In genomic region chr11:22981984-22982757, GRCm38 (mm10) we compare ENCODE assay signal across 8 mouse cellular contexts. TPM values are rescaled to one million over a fixed set of nuclear protein-coding genes. Genes with fewer than 3 reads are reported as not detected.
DNase-seq lines count a peak whose midpoint lies in the region; ATAC-seq and TF ChIP-seq lines count a peak whose summit lies in the region.

TSS of gene Gm28048 (minus strand) at chr11:22982090.
TSS of gene Commd1 (minus strand) at chr11:22982382.

- peak; percentile 9 for TF ChIP-seq CTCF in ES-Bruce4 (IDR thresholded peaks at IDR 0.05; ENCODE audit: low read depth, low read length)
- peak; percentile 57 for TF ChIP-seq CTCF in lung, adult 2 months (IDR thresholded peaks at IDR 0.05; ENCODE audit: insufficient read depth, low read length)

- intact Hi-C loops in heart, postnatal 14 days (cut with DNase I), result loop anchor here (10.0 kb wide), 3 partner anchors 467 to 583 kb away; partner anchors contain the start of genes Ahsa2 and Tmem17

- WGBS in forebrain, embryonic 13.5 days, result 3% methylated on average over 41 of the region's 42 CpGs
- WGBS in lung, adult 2 months, result 2% methylated on average over 42 of the region's 42 CpGs

- TF ChIP-seq POLR2A in ES-Bruce4 (IDR thresholded peaks at IDR 0.05; ENCODE audit: insufficient read depth, low read length), result no peak
- TF ChIP-seq POLR2A in lung, adult 2 months (IDR thresholded peaks at IDR 0.05; ENCODE audit: borderline replicate concordance, extremely low read depth, low read depth, low read length), result peak; percentile 71; the same call in 1 of the 2 replicates

- TF ChIP-seq EP300 in ES-Bruce4 (IDR thresholded peaks at IDR 0.05; ENCODE audit: insufficient read depth, low read depth, low read length), result 0 out of 2 replicates have a peak, but pooled peaks have one; percentile 18

- no peaks in the 10 kb centered on the region for H3K9me3 ChIP-seq in ES-Bruce4 (replicated peaks; ENCODE audit: control insufficient read depth, insufficient read depth, low read length, poor library complexity, severe bottlenecking)
- H3K9me3 ChIP-seq in forebrain, embryonic 13.5 days (replicated peaks), result no peaks in the 10 kb centered on the region

- peak within 1 kb of the TSS; percentile 58 for H3K27ac ChIP-seq in ES-Bruce4 (ENCODE audit: insufficient read depth, low read length)
- H3K27ac ChIP-seq in forebrain, embryonic 13.5 days, result peak within 1 kb of the TSS; percentile 95

- ATAC-seq in cerebellum, adult (ENCODE audit: insufficient number of reproducible peaks, low FRiP score, low TSS enrichment), result peak; percentile 87
- peak; percentile 95 for ATAC-seq in forebrain, embryonic 13.5 days
- ATAC-seq in neutrophil, adult 5-6 weeks (ENCODE audit: extremely low read depth, insufficient number of reproducible peaks, low FRiP score, poor library complexity, severe bottlenecking), result peak; percentile 91

- peak within 1 kb of the TSS; percentile 84 for H3K4me2 ChIP-seq in forebrain, embryonic 13.5 days

- peak within 1 kb of the TSS; percentile 50 for H3K9ac ChIP-seq in ES-Bruce4 (ENCODE audit: low read depth, poor library complexity, severe bottlenecking)
- H3K9ac ChIP-seq in forebrain, embryonic 13.5 days, result peak within 1 kb of the TSS; percentile 78

- no peaks in the 10 kb centered on the region for H3K4me1 ChIP-seq in ES-Bruce4 (ENCODE audit: control insufficient read depth, insufficient read depth, low read length)
- H3K4me1 ChIP-seq in forebrain, embryonic 13.5 days, result peaks cover 28% of the 10 kb centered on the region
- H3K4me1 ChIP-seq in lung, adult 2 months (ENCODE audit: control insufficient read depth, insufficient read depth, low read length), result peaks cover 3% of the 10 kb centered on the region; the same call in 1 of the 2 replicates

- no peaks in the 10 kb centered on the region for H3K27me3 ChIP-seq in ES-Bruce4 (ENCODE audit: control insufficient read depth, insufficient read depth, low read length, poor library complexity, severe bottlenecking)
- H3K27me3 ChIP-seq in forebrain, embryonic 13.5 days, result no peaks in the 10 kb centered on the region

- H3K36me3 ChIP-seq in ES-Bruce4 (ENCODE audit: control insufficient read depth, insufficient read depth, low read length, poor library complexity, severe bottlenecking), result peaks cover 8% of the 10 kb centered on the region
- peaks cover 16% of the 10 kb centered on the region for H3K36me3 ChIP-seq in forebrain, embryonic 13.5 days (ENCODE audit: poor library complexity, severe bottlenecking)

- peak; percentile 98 to 99 for DNase-seq in heart, postnatal 14 days
- peak; percentile 94 to 98 for DNase-seq in layer of hippocampus, adult 18-20 months (ENCODE audit: low spot score in 2 of 2)
- DNase-seq in lung, adult 2 months, result peak; percentile 97
- peak; percentile 87 to 89 for DNase-seq in thymus, adult 18-20 months

- peak within 1 kb of the TSS; percentile 71 for H3K4me3 ChIP-seq in ES-Bruce4 (ENCODE audit: low read depth, low read length)
- H3K4me3 ChIP-seq in forebrain, embryonic 13.5 days, result peak within 1 kb of the TSS; percentile 61
- peak within 1 kb of the TSS; percentile 93 for H3K4me3 ChIP-seq in lung, adult 2 months (replicated peaks; ENCODE audit: extremely low read depth, low read depth, low read length)

RNA-seq across cellular contexts. Expression of gene Gm28048, which starts in this region (rescaled TPM):
- 23.3 and 33.6 TPM in 2 replicates for polyA plus RNA-seq in ES-Bruce4 (2011; ENCODE audit: insufficient read depth, insufficient read length, low read depth, missing spikeins)
- polyA plus RNA-seq in forebrain, embryonic 13.5 days (2015; fragmentation: Nextera tagmentation; extraction: Ambion mirVana), result 3.1 and 3.4 TPM in 2 replicates
- total RNA-seq in heart, postnatal 14 days (2021), result 1 to 10 TPM; 5.5 to 9.2 TPM
- 1 to 10 TPM; 8.6 to 9.3 TPM for total RNA-seq in layer of hippocampus, adult 18-20 months (2021)
- polyA plus RNA-seq in lung, adult 2 months (2012; rRNA removed), result not detected in 2 replicates
- total RNA-seq in neutrophil, adult 5-6 weeks (2017), result 30.1 and 43.8 TPM in 2 replicates

RNA-seq across cellular contexts. Expression of gene Commd1, which starts in this region (rescaled TPM):
- 104 and 120 TPM in 2 replicates for polyA plus RNA-seq in ES-Bruce4 (2011; ENCODE audit: insufficient read depth, insufficient read length, low read depth, missing spikeins)
- 303 and 328 TPM in 2 replicates for polyA plus RNA-seq in forebrain, embryonic 13.5 days (2015; fragmentation: Nextera tagmentation; extraction: Ambion mirVana)
- total RNA-seq in heart, postnatal 14 days (2021), result 100 to 1,000 TPM; 150 to 168 TPM
- 10 to 100 TPM; 58.4 to 63.7 TPM for total RNA-seq in layer of hippocampus, adult 18-20 months (2021)
- polyA plus RNA-seq in lung, adult 2 months (2012; rRNA removed), result 4.7 and 10.0 TPM in 2 replicates
- 13.5 and 13.6 TPM in 2 replicates for total RNA-seq in neutrophil, adult 5-6 weeks (2017)

Comparison
In these comparisons a context has a peak if more than half of its experiments do, and no peak if none do; other contexts are left out.
1. Peak in every context shown above with its lines: DNase-seq, ATAC-seq, H3K4me3 ChIP-seq and H3K27ac ChIP-seq.